Comparison of ENCODE assay signal across 7 mouse cellular contexts in genomic region chr16:22160386-22161145, GRCm38 (mm10). TPM values are rescaled to one million over a fixed set of nuclear protein-coding genes. Genes with fewer than 3 reads are reported as not detected.
DNase-seq lines count a peak whose midpoint lies in the region; ATAC-seq and TF ChIP-seq lines count a peak whose summit lies in the region.

No protein-coding gene starts in this region.

- peaks cover 6% of the 10 kb centered on the region; the same call in 1 of the 2 replicates for H3K36me3 ChIP-seq in E14TG2a.4 (ENCODE audit: insufficient read depth, low read length)
- no peaks in the 10 kb centered on the region for H3K36me3 ChIP-seq in heart, postnatal 0 days (replicated peaks; ENCODE audit: control insufficient read depth, insufficient read depth, low read length)
- no peaks in the 10 kb centered on the region for H3K36me3 ChIP-seq in midbrain, embryonic 10.5 days

- DNase-seq in R1 (ENCODE audit: low read depth, low spot score) = peak; percentile 80
- DNase-seq in heart, postnatal 0 days (ENCODE audit: low spot score) = no peak
- peak; percentile 25 for DNase-seq in midbrain, embryonic 10.5 days (ENCODE audit: low spot score)
- no peak for DNase-seq in spleen, postnatal 10 days (ENCODE audit: low spot score in 2 of 2)
- no peak for DNase-seq in cerebellum, adult 11 months
- DNase-seq in thymus, postnatal 25 days = no peak

- no peaks in the 10 kb centered on the region for H3K9me3 ChIP-seq in E14TG2a.4 (ENCODE audit: low read length)
- no peaks in the 10 kb centered on the region for H3K9me3 ChIP-seq in heart, postnatal 0 days (replicated peaks; ENCODE audit: control insufficient read depth, low read length)
- H3K9me3 ChIP-seq in midbrain, embryonic 10.5 days (replicated peaks) = no peaks in the 10 kb centered on the region

- no peak for TF ChIP-seq CTCF in E14TG2a.4 (conservative IDR thresholded peaks at IDR 0.05; ENCODE audit: low read length)
- no peak for TF ChIP-seq CTCF in heart, postnatal 0 days (IDR thresholded peaks at IDR 0.05; ENCODE audit: low read depth)

- peaks cover 6% of the 10 kb centered on the region for H3K27me3 ChIP-seq in E14TG2a.4 (ENCODE audit: insufficient read depth, low read length)
- H3K27me3 ChIP-seq in heart, postnatal 0 days (ENCODE audit: control insufficient read depth, insufficient read depth, low read length) = no peaks in the 10 kb centered on the region
- no peaks in the 10 kb centered on the region; the same call in 1 of the 2 replicates for H3K27me3 ChIP-seq in midbrain, embryonic 10.5 days (ENCODE audit: low read depth, poor library complexity, severe bottlenecking)

- TF ChIP-seq EP300 in heart, postnatal 0 days (IDR thresholded peaks at IDR 0.05; ENCODE audit: low read depth) = no peak

- no peak overlapping the region for H3K27ac ChIP-seq in heart, postnatal 0 days (ENCODE audit: low read depth)
- peak overlapping the region; percentile 99 for H3K27ac ChIP-seq in midbrain, embryonic 10.5 days (replicated peaks)

- peak overlapping the region; percentile 90 for H3K4me3 ChIP-seq in E14TG2a.4 (replicated peaks; ENCODE audit: low read length)
- H3K4me3 ChIP-seq in heart, postnatal 0 days (ENCODE audit: low read depth, low read length) = peak overlapping the region; percentile 90
- H3K4me3 ChIP-seq in midbrain, embryonic 10.5 days = peak overlapping the region; percentile 92

- 4% methylated on average over 16 of the region's 16 CpGs for WGBS in heart, postnatal 0 days
- WGBS in midbrain, embryonic 10.5 days = under 1% methylated on average over 16 of the region's 16 CpGs

- H3K9ac ChIP-seq in heart, postnatal 0 days (replicated peaks; ENCODE audit: low read depth, low read length) = peak overlapping the region; percentile 91

- ATAC-seq in heart, postnatal 0 days (ENCODE audit: insufficient read depth, low read depth) = no peak

- peak overlapping the region; percentile 97 for H3K4me2 ChIP-seq in heart, postnatal 0 days (ENCODE audit: low read depth, low read length)

- H3K4me1 ChIP-seq in E14TG2a.4 (replicated peaks; ENCODE audit: low read depth, low read length) = peaks cover 43% of the 10 kb centered on the region
- 0 out of 2 replicates have a peak, but pooled peaks cover 2% of the 10 kb centered on the region for H3K4me1 ChIP-seq in heart, postnatal 0 days (ENCODE audit: control insufficient read depth, insufficient read depth)
- peaks cover 40% of the 10 kb centered on the region for H3K4me1 ChIP-seq in midbrain, embryonic 10.5 days

RNA-seq across cellular contexts. Expression of gene Igf2bp2, which starts 2.5 kb away (rescaled TPM):
- total RNA-seq in heart, postnatal 0 days (2014; rRNA removed; ENCODE audit: low replicate concordance) = 26.3 and 48.1 TPM in 2 replicates
- 12.9 and 14.1 TPM in 2 replicates for polyA plus RNA-seq in heart, postnatal 0 days (2015; fragmentation: Nextera tagmentation; extraction: Ambion mirVana)
- polyA plus RNA-seq in midbrain, embryonic 10.5 days (2016; fragmentation: Nextera tagmentation; extraction: Ambion mirVana) = 127 and 148 TPM in 2 replicates

Comparison
In these comparisons a context has a peak if more than half of its experiments do, and no peak if none do; other contexts are left out.
1. DNase-seq: peak in R1 (single experiment) and midbrain, embryonic 10.5 days (single experiment); none in heart, postnatal 0 days (single experiment), spleen, postnatal 10 days (0 of 2), cerebellum, adult 11 months (single experiment) and thymus, postnatal 25 days (single experiment).
2. Peak in every context shown above with its lines, with median percentiles within 50 percentile points of each other: H3K4me3 ChIP-seq.